Mouse (Mus musculus): ENCODE results near the gene Prkcz. TPM values are rescaled to one million over a fixed set of nuclear protein-coding genes. Genes with fewer than 3 reads are reported as not detected.
"Not testable (repeated sequence)": the region's sequence is repeated elsewhere in the genome, so short reads cannot be mapped to it uniquely, and the experiment has no call there.

Gene Prkcz
- total RNA-seq, 1 experiment from 2014 or later, result 0.58 TPM

GRCm38 (mm10) chr4:155264521-155265321 is 96.4 kb downstream of the Prkcz start:
- no peak for ATAC-seq (ENCODE audit: extremely low read depth, insufficient number of reproducible peaks, low FRiP score, poor library complexity, severe bottlenecking)

GRCm38 (mm10) chr4:155252253-155252652 is 108.9 kb downstream of the Prkcz start:
- no peak for ATAC-seq (ENCODE audit: extremely low read depth, insufficient number of reproducible peaks, low FRiP score, poor library complexity, severe bottlenecking)

GRCm38 (mm10) chr4:155251147-155251546 is 110.0 kb downstream of the Prkcz start:
- no peak for ATAC-seq (ENCODE audit: extremely low read depth, insufficient number of reproducible peaks, low FRiP score, poor library complexity, severe bottlenecking)

GRCm38 (mm10) chr4:155250361-155251117 is 110.6 kb downstream of the Prkcz start:
- no peak for ATAC-seq (ENCODE audit: extremely low read depth, insufficient number of reproducible peaks, low FRiP score, poor library complexity, severe bottlenecking)

GRCm38 (mm10) chr4:155249648-155250351 is 111.4 kb downstream of the Prkcz start, which contains the start of gene Faap20:
Gene Faap20, plus strand, starts transcription at chr4:155249802.
- peak; percentile 55 for ATAC-seq (ENCODE audit: extremely low read depth, insufficient number of reproducible peaks, low FRiP score, poor library complexity, severe bottlenecking)

GRCm38 (mm10) chr4:155249257-155249647 is 111.9 kb downstream of the Prkcz start:
- ATAC-seq (ENCODE audit: extremely low read depth, insufficient number of reproducible peaks, low FRiP score, poor library complexity, severe bottlenecking), result peak; percentile 90

GRCm38 (mm10) chr4:155248054-155248453 is 113.1 kb downstream of the Prkcz start:
- not testable (repeated sequence) for ATAC-seq (ENCODE audit: extremely low read depth, insufficient number of reproducible peaks, low FRiP score, poor library complexity, severe bottlenecking)

GRCm38 (mm10) chr4:155246691-155247105 is 114.5 kb downstream of the Prkcz start:
- no peak for ATAC-seq (ENCODE audit: extremely low read depth, insufficient number of reproducible peaks, low FRiP score, poor library complexity, severe bottlenecking)

- no peak for ATAC-seq (ENCODE audit: extremely low read depth, insufficient number of reproducible peaks, low FRiP score, poor library complexity, severe bottlenecking)
These were observed 115.2 kb downstream of the Prkcz start for GRCm38 (mm10) chr4:155245770-155246492.

GRCm38 (mm10) chr4:155243233-155243632 is 117.9 kb downstream of the Prkcz start:
- ATAC-seq (ENCODE audit: extremely low read depth, insufficient number of reproducible peaks, low FRiP score, poor library complexity, severe bottlenecking), result no peak

GRCm38 (mm10) chr4:155242292-155242691 is 118.9 kb downstream of the Prkcz start:
- no peak for ATAC-seq (ENCODE audit: extremely low read depth, insufficient number of reproducible peaks, low FRiP score, poor library complexity, severe bottlenecking)

- no peak for ATAC-seq (ENCODE audit: extremely low read depth, insufficient number of reproducible peaks, low FRiP score, poor library complexity, severe bottlenecking)
These were observed 119.4 kb downstream of the Prkcz start for GRCm38 (mm10) chr4:155241789-155242188.

GRCm38 (mm10) chr4:155239494-155239893 is 121.7 kb downstream of the Prkcz start:
- ATAC-seq (ENCODE audit: extremely low read depth, insufficient number of reproducible peaks, low FRiP score, poor library complexity, severe bottlenecking), result no peak

GRCm38 (mm10) chr4:155238276-155238675 is 122.9 kb downstream of the Prkcz start:
- ATAC-seq (ENCODE audit: extremely low read depth, insufficient number of reproducible peaks, low FRiP score, poor library complexity, severe bottlenecking), result no peak

- peak; percentile 54 for ATAC-seq (ENCODE audit: extremely low read depth, insufficient number of reproducible peaks, low FRiP score, poor library complexity, severe bottlenecking)
These were observed 124.3 kb downstream of the Prkcz start for GRCm38 (mm10) chr4:155236737-155237385.

- no peak for ATAC-seq (ENCODE audit: extremely low read depth, insufficient number of reproducible peaks, low FRiP score, poor library complexity, severe bottlenecking)
These were observed 125.6 kb downstream of the Prkcz start for GRCm38 (mm10) chr4:155235311-155236119.
